Mouse (Mus musculus): ENCODE data around the gene Zfp628. TPM values are rescaled to one million over a fixed set of nuclear protein-coding genes. Genes with fewer than 3 reads are reported as not detected.
A peak's percentile ranks its signal among the peaks of the same experiment; 100 is the strongest.
"Not testable (repeated sequence)": the region's sequence is repeated elsewhere in the genome, so short reads cannot be mapped to it uniquely, and the experiment has no call there.

The Zfp628 gene
- total and polyA plus RNA-seq, 2 experiments from 2014 or later, result 1.7 to 8.9 TPM

DNA sequence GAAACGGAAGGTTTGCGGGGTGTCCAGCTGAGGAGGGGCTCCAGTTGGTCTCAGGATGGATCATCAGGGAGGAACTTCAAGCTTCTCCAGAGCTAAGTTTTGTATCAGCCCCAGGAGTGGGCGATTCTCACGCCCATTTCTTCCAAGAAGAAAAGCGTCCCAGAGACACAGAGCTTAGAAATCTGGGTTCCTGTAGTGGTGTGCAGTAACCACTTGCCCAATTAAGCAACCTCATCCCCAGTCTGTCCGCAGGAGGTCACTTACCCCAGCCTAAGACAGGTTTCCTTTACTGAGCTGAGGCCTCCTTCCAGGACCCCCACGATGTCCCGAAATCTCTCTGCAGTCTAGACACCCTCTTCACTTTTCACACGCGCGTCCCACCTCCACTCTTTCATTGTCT lies 37.8 kb upstream of the Zfp628 start:
- 8% methylated on average over 11 of the region's 11 CpGs for WGBS
- H3K27ac ChIP-seq (ENCODE audit: low read depth), result peak overlapping the region; percentile 67
- peak; percentile 21; the same call in 1 of the 2 replicates for ATAC-seq (ENCODE audit: insufficient read depth, low read depth)

DNA sequence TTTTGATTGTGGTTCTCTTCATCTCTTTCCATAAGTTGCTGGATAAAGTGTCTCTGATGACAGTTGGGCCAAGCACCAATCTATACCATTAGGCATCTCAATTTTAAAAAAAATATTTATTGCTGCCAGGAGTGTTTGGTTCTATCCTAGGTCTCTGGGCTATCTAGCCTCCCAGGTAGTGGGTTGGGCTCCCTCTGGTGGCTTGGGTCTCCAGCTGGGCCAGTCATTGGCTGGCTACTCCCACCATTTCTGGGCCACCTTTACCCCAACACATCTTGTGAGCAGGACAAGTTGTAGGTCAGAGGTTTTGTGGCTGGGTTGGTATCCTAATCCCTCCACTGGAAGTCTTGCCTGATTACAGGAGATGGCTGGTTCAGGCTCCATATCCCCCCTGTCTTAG lies 36.8 kb upstream of the Zfp628 start:
- TF ChIP-seq EP300 (IDR thresholded peaks at IDR 0.05; ENCODE audit: low read depth) (no peak), CTCF (IDR thresholded peaks at IDR 0.05; ENCODE audit: low read depth) (peak; percentile 26)
- H3K4me3 ChIP-seq (ENCODE audit: low read depth, low read length), result no peak overlapping the region
- H3K36me3 ChIP-seq (replicated peaks; ENCODE audit: control insufficient read depth, insufficient read depth, low read length), result no peaks in the 10 kb centered on the region
- no peaks in the 10 kb centered on the region for H3K9me3 ChIP-seq (replicated peaks; ENCODE audit: control insufficient read depth, low read length)
- peaks cover 12% of the 10 kb centered on the region; the same call in 1 of the 2 replicates for H3K4me1 ChIP-seq (ENCODE audit: control insufficient read depth, insufficient read depth)
- H3K27ac ChIP-seq (ENCODE audit: low read depth), result no peak overlapping the region
- ATAC-seq (ENCODE audit: insufficient read depth, low read depth) (no peak), DNase-seq (ENCODE audit: low spot score) (no peak)
- peak overlapping the region; percentile 69 for H3K4me2 ChIP-seq (ENCODE audit: low read depth, low read length)
- H3K9ac ChIP-seq (replicated peaks; ENCODE audit: low read depth, low read length), result peak overlapping the region; percentile 57; the same call in 1 of the 2 replicates
- no peaks in the 10 kb centered on the region for H3K27me3 ChIP-seq (ENCODE audit: control insufficient read depth, insufficient read depth, low read length)

More for the DNA sequence above, 37.8 kb upstream of the Zfp628 start:
- no peaks in the 10 kb centered on the region for H3K36me3 ChIP-seq (replicated peaks; ENCODE audit: control insufficient read depth, insufficient read depth, low read length)
- peak overlapping the region; percentile 57 for H3K9ac ChIP-seq (replicated peaks; ENCODE audit: low read depth, low read length)
- no peaks in the 10 kb centered on the region for H3K9me3 ChIP-seq (replicated peaks; ENCODE audit: control insufficient read depth, low read length)
- H3K27me3 ChIP-seq (ENCODE audit: control insufficient read depth, insufficient read depth, low read length), result no peaks in the 10 kb centered on the region
- peak overlapping the region; percentile 69 for H3K4me2 ChIP-seq (ENCODE audit: low read depth, low read length)
- peak overlapping the region; percentile 54 for H3K4me3 ChIP-seq (ENCODE audit: low read depth, low read length)
- DNase-seq (ENCODE audit: low spot score), result no peak
- TF ChIP-seq CTCF (IDR thresholded peaks at IDR 0.05; ENCODE audit: low read depth), result no peak
- TF ChIP-seq EP300 (IDR thresholded peaks at IDR 0.05; ENCODE audit: low read depth), result peak; percentile 28
- H3K4me1 ChIP-seq (ENCODE audit: control insufficient read depth, insufficient read depth), result peaks cover 12% of the 10 kb centered on the region; the same call in 1 of the 2 replicates

DNA sequence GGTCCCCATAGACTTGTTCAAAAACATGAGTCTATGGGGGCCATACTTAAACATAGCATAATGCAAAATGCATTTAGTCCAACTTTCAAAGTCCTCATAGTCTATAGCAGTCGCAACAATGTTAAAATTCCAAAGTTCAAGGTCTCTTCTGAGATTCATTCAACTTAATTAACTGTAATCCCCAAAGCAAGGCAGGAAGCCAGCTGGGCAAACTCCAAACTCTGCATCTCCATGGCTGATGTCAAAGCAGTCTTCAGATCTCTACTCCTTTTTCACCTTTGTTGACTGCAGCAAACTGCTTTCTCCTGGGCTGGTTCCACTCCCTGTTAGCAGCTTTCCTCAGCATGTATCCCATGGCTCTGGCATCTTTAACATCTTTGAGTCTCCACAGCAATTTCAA lies 36.0 kb upstream of the Zfp628 start:
- DNase-seq (ENCODE audit: low spot score); H3K9ac ChIP-seq (replicated peaks; ENCODE audit: low read depth, low read length); H3K27me3 ChIP-seq (ENCODE audit: control insufficient read depth, insufficient read depth, low read length); H3K4me2 ChIP-seq (ENCODE audit: low read depth, low read length); H3K4me3 ChIP-seq (ENCODE audit: low read depth, low read length); H3K27ac ChIP-seq (ENCODE audit: low read depth); H3K9me3 ChIP-seq (replicated peaks; ENCODE audit: control insufficient read depth, low read length); H3K36me3 ChIP-seq (replicated peaks; ENCODE audit: control insufficient read depth, insufficient read depth, low read length); ATAC-seq (ENCODE audit: insufficient read depth, low read depth): not testable (repeated sequence)
- WGBS, result 81% methylated on average over 1 of the region's 1 CpGs
- peaks cover 12% of the 10 kb centered on the region; the same call in 1 of the 2 replicates for H3K4me1 ChIP-seq (ENCODE audit: control insufficient read depth, insufficient read depth)

DNA sequence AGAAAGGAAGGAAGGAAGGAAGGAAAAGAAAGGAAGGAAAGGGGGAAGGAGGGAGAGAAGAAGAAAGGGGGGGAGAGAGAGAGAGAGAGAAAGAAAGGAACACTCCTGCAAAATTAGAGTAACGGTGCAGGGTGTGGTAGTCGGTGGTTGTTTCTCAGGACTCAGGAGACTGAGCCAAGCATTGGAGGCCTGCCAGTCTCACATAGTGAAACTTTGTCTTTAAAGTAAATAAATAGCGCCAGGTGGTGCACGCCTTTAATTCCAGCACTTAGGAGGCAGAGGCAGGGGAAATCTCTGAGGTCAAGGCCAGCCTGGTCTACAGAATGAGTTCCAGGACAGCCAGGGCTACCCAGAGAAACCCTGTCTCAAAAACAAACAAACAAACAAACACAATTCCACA lies 28.3 kb upstream of the Zfp628 start:
- 0 out of 2 replicates have a peak, but pooled peaks cover 2% of the 10 kb centered on the region for H3K36me3 ChIP-seq (replicated peaks; ENCODE audit: control insufficient read depth, insufficient read depth, low read length)
- DNase-seq (ENCODE audit: low spot score) (no peak), ATAC-seq (ENCODE audit: insufficient read depth, low read depth) (no peak)
- H3K9me3 ChIP-seq (replicated peaks; ENCODE audit: control insufficient read depth, low read length), result no peaks in the 10 kb centered on the region
- H3K4me1 ChIP-seq (ENCODE audit: control insufficient read depth, insufficient read depth), result no peaks in the 10 kb centered on the region
- H3K9ac ChIP-seq (replicated peaks; ENCODE audit: low read depth, low read length), result no peak overlapping the region
- WGBS, result 53% methylated on average over 4 of the region's 4 CpGs
- no peak overlapping the region for H3K4me2 ChIP-seq (ENCODE audit: low read depth, low read length)
- H3K27me3 ChIP-seq (ENCODE audit: control insufficient read depth, insufficient read depth, low read length), result no peaks in the 10 kb centered on the region
- no peak overlapping the region for H3K27ac ChIP-seq (ENCODE audit: low read depth)
- no peak for TF ChIP-seq EP300 (IDR thresholded peaks at IDR 0.05; ENCODE audit: low read depth)
- no peak for TF ChIP-seq CTCF (IDR thresholded peaks at IDR 0.05; ENCODE audit: low read depth)
- no peak overlapping the region for H3K4me3 ChIP-seq (ENCODE audit: low read depth, low read length)

DNA sequence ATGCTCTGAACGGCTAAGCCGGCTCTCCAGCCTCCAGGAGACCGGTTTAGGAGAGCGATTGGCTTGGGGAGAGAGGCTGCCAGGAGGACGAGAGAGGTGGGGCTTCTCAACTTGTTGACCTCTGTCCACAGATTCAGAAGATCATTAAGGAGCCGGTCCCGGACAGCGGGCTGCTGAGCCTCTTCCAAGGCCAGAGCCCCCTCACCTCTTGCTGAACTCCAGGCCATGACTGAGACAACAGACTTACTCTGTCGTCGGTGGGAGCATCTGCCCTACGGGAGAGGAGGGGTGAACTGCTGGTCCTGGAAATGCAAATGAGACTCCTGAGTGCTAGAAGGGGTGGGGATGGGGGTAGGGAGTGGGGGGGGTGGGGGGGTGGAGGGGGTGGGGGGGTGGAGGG lies 19.8 kb upstream of the Zfp628 start:
- Histone ChIP-seq H3K36me3 (replicated peaks; ENCODE audit: control insufficient read depth, insufficient read depth, low read length) (0 out of 2 replicates have a peak, but pooled peaks cover 6% of the 10 kb centered on the region), H3K4me3 (ENCODE audit: low read depth, low read length) (no peak overlapping the region), H3K27me3 (ENCODE audit: control insufficient read depth, insufficient read depth, low read length) (no peaks in the 10 kb centered on the region), H3K27ac (ENCODE audit: low read depth) (no peak overlapping the region), H3K9ac (replicated peaks; ENCODE audit: low read depth, low read length) (no peak overlapping the region), H3K9me3 (replicated peaks; ENCODE audit: control insufficient read depth, low read length) (no peaks in the 10 kb centered on the region), H3K4me1 (ENCODE audit: control insufficient read depth, insufficient read depth) (peaks cover 10% of the 10 kb centered on the region; the same call in 1 of the 2 replicates), H3K4me2 (ENCODE audit: low read depth, low read length) (no peak overlapping the region)
- TF ChIP-seq CTCF (IDR thresholded peaks at IDR 0.05; ENCODE audit: low read depth) (no peak), EP300 (IDR thresholded peaks at IDR 0.05; ENCODE audit: low read depth) (no peak)
- WGBS, result 50% methylated on average over 11 of the region's 11 CpGs
- DNase-seq (ENCODE audit: low spot score), result no peak
- no peak for ATAC-seq (ENCODE audit: insufficient read depth, low read depth)

Measured in heart, postnatal 0 days (tissue).